Mouse (Mus musculus) heart, adult 2 months (tissue): ENCODE data around the gene Cep89.

ENCODE experiments used
- CTCF ChIP-seq: fragments of 200-600 bp; IDR thresholded peaks from 2 replicates; pipeline ENCODE4 v1.8.1; 2022; ENCODE audit warnings: antibody characterized with exemption, mild to moderate bottlenecking, moderate library complexity
- EP300 ChIP-seq: fragments of 200-500 bp; IDR thresholded peaks from 2 replicates; pipeline ENCODE4 v1.6.1; 2011; ENCODE audit warnings: low read depth, low read length, control low read depth; ENCODE audit not compliant: insufficient read depth
- POLR2A ChIP-seq: fragments of 200-500 bp; IDR thresholded peaks from 2 replicates; pipeline ENCODE4 v1.6.1; 2011; ENCODE audit warnings: mild to moderate bottlenecking, low read depth, low read length, control low read depth; ENCODE audit not compliant: insufficient read depth

- TF ChIP-seq CTCF (no peak), POLR2A (no peak), EP300 (no peak)
Observed at GRCm38 (mm10) chr7:35435266-35435665, 38.4 kb downstream of the Cep89 start.
